Mouse (Mus musculus): ENCODE measurements at regions not wholly inside any gene's neighbourhood (a gene's known extent, or its start where the extent isn't known, plus 50 kb on each side); places are given as distances from the start of the nearest gene placed in this dataset.
"Not testable (repeated sequence)": the region's sequence is repeated elsewhere in the genome, so short reads cannot be mapped to it uniquely, and the experiment has no call there.

GRCm38 (mm10) chr7:113010150-113010549 lies 56.4 kb downstream of the Rassf10 start:
- no peak for DNase-seq (ENCODE audit: low spot score)

DNA sequence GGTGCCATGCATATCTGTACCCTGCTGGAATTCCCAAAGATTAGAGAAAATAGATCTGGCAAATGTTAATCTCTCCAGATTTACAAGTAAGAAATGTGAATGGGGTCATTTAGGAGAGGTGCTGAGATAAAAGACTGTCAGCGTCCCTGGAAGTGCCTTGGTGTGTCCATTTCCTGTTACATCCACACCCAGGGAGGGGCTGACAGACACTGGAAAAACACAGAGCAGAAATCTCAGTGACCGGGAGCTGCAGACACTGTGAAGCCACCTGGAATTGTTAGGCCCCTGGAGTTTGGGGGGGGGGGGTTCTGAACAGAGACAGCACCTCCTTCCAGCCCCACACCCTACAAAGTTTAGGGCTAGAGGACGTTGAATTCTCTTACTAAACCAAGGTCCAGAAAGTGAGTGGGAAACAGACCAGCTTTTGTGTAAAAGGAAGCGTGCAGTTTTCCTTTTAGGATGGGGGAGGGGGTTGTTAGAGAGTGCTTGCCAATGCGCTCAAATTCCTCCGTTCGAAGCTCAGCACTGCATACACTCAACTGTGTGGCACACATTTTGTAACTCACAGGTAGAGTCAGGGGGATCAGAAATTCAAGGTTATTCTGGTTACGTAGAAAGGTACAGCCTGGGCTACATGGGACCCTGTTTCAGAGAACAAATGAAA lies 63.5 kb downstream of the Rassf10 start:
- no peak for DNase-seq (ENCODE audit: low spot score)

GRCm38 (mm10) chr7:113021412-113021811 lies 67.7 kb downstream of the Rassf10 start:
- DNase-seq (ENCODE audit: low spot score): no peak

- no peak for DNase-seq (ENCODE audit: low spot score)
Measured at GRCm38 (mm10) chr7:113022516-113022915, 68.8 kb downstream of the Rassf10 start.

DNA sequence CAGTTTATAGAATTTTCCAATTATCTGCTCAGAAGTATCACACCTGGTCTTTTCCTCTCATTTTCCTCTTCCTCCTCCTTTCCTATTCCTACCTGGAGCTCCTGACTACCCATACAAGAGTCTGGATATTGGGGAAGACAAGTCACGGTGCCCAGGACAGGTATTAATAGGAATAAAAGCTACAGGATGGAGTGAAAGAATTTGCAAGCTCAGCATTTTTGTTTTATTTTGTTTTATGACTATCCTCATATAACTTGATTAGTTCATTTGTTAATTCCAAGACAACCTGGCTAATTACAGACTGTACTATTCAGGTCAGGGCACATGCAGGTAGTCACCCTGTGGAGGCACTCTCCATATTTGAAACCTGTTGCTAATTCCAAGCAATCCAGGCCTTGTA lies 72.0 kb downstream of the Rassf10 start:
- DNase-seq (ENCODE audit: low spot score): no peak

DNA sequence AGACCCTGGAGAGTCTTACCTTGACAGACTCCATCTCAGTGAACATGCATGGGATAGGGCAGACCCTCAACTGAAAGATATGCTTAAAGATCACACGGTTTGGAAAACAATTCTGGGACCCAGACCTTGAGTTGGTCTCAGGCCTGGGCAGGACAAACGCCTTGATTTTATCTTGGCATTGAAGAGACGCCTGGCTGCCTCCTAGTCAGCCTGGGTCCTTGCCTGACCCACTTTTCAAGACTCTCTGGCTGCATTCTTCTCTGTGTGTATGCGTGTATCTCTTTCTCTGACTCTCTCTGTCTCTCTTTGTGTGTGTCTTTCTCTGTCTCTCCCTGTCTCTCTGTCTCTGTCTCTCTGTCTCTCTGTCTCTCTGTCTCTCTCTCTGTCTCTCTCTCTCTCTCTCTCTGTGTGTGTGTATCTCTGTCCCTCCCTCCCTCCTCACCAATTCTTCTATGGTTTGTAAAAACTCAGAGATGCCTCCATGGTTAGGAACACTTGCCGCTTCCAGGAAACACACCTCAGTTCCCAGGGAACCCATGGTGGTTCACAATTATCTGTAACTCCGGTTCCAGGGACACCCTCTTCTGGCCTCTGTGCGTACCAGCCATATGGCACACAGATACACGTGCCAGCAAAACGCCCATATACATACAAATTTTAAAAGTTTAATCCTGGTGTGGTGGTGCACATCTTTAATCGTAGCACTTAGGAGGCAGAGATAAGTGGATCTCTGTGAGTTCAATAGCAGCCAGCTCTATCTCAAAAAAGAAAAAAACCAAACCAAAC lies 72.7 kb downstream of the Rassf10 start:
- DNase-seq (ENCODE audit: low spot score): no peak

GRCm38 (mm10) chr7:113027125-113027801 lies 73.5 kb downstream of the Rassf10 start:
- no peak for DNase-seq (ENCODE audit: low spot score)

GRCm38 (mm10) chr7:113030053-113030752 lies 76.4 kb downstream of the Rassf10 start:
- DNase-seq (ENCODE audit: low spot score): no peak

GRCm38 (mm10) chr7:113035751-113036150 lies 82.0 kb downstream of the Rassf10 start:
- DNase-seq (ENCODE audit: low spot score): no peak

- DNase-seq (ENCODE audit: low spot score): no peak
Measured at GRCm38 (mm10) chr7:113037825-113038613, 84.3 kb downstream of the Rassf10 start.

GRCm38 (mm10) chr7:113038906-113039671 lies 85.3 kb downstream of the Rassf10 start:
- DNase-seq (ENCODE audit: low spot score): no peak

- DNase-seq (ENCODE audit: low spot score): not testable (repeated sequence)
Measured at GRCm38 (mm10) chr7:113045613-113046159, 91.9 kb downstream of the Rassf10 start.

- no peak for DNase-seq (ENCODE audit: low spot score)
Measured at GRCm38 (mm10) chr7:113046406-113046805, 92.6 kb downstream of the Rassf10 start.

- DNase-seq (ENCODE audit: low spot score): no peak
Measured at GRCm38 (mm10) chr7:113047583-113047982, 93.8 kb downstream of the Rassf10 start.

- DNase-seq (ENCODE audit: low spot score): no peak
Measured at GRCm38 (mm10) chr7:113048097-113048795, 94.5 kb downstream of the Rassf10 start.

GRCm38 (mm10) chr7:113049440-113049839 lies 95.7 kb downstream of the Rassf10 start:
- no peak for DNase-seq (ENCODE audit: low spot score)

GRCm38 (mm10) chr7:113052952-113053351 lies 99.2 kb downstream of the Rassf10 start:
- no peak for DNase-seq (ENCODE audit: low spot score)

- no peak for DNase-seq (ENCODE audit: low spot score)
Measured at GRCm38 (mm10) chr7:113056421-113056820, 102.7 kb downstream of the Rassf10 start.

GRCm38 (mm10) chr7:113059211-113059966 lies 105.6 kb downstream of the Rassf10 start:
- DNase-seq (ENCODE audit: low spot score): no peak
